Mouse (Mus musculus) neural tube, embryonic 15.5 days (tissue): ENCODE measurements around the gene Uts2r. TPM values are rescaled to one million over a fixed set of nuclear protein-coding genes. Genes with fewer than 3 reads are reported as not detected.
A peak's percentile ranks its signal among the peaks of the same experiment; 100 is the strongest.

Experiments
- ATAC-seq: fragments of 200-750 bp; cut with Nextera tagmentation; 2 replicates; pipeline ENCODE4 v1.8.0; 2017; ENCODE audit warnings: mild to moderate bottlenecking, moderate TSS enrichment, moderate library complexity; ENCODE audit not compliant: low FRiP score
- H3K27ac ChIP-seq: fragments of 300-500 bp; sonication (generic); replicated peaks from 2 replicates; pipeline ENCODE4 v1.5.1; 2015; ENCODE audit warnings: mild to moderate bottlenecking, inconsistent platforms
- H3K27me3 ChIP-seq: fragments of 300-500 bp; sonication (generic); replicated peaks from 2 replicates; pipeline ENCODE4 v1.6.1; 2015; ENCODE audit warnings: inconsistent platforms
- H3K36me3 ChIP-seq: fragments of 300-500 bp; sonication (generic); 2 replicates; pipeline ENCODE4 v1.6.1; 2015; ENCODE audit warnings: inconsistent platforms
- H3K4me1 ChIP-seq: fragments of 300-500 bp; sonication (generic); 2 replicates; pipeline ENCODE4 v1.6.1; 2015; ENCODE audit warnings: inconsistent platforms
- H3K4me2 ChIP-seq: fragments of 300-500 bp; sonication (generic); 2 replicates; pipeline ENCODE4 v1.6.1; 2015; ENCODE audit warnings: inconsistent platforms, mild to moderate bottlenecking, moderate library complexity
- H3K4me3 ChIP-seq: fragments of 300-500 bp; sonication (generic); replicated peaks from 2 replicates; pipeline ENCODE4 v1.5.1; 2015; ENCODE audit warnings: mild to moderate bottlenecking, inconsistent platforms
- H3K9ac ChIP-seq: fragments of 300-500 bp; sonication (generic); replicated peaks from 2 replicates; pipeline ENCODE4 v1.6.1; 2015; ENCODE audit warnings: mild to moderate bottlenecking, inconsistent platforms
- H3K9me3 ChIP-seq: fragments of 300-500 bp; sonication (generic); replicated peaks from 2 replicates; pipeline ENCODE4 v1.6.1; 2016; ENCODE audit warnings: inconsistent platforms
- WGBS: fragments of 180-500 bp; shearing (Covaris S2); methylation state at CpG from one replicate; pipeline ENCODE4 v1.1.7; 2015; ENCODE audit warnings: mixed read lengths; 5-methylcytosine and 5-hydroxymethylcytosine counted together
- polyA plus RNA-seq: library from polyadenylated mRNA; unstranded; fragments of >200 nt; fragmentation: Nextera tagmentation; extraction: Ambion mirVana; gene quantifications from 2 replicates; pipeline ENCODE4 v1.2.1, GENCODE M21; 2015

Uts2r gene
- polyA plus RNA-seq, 1 experiment from 2014 or later, result 0.46 TPM

GRCm38 (mm10) chr11:121129616-121130015 lies 30.5 kb upstream of the Uts2r start:
- 65% methylated on average over 1 of the region's 1 CpGs for WGBS
- H3K27ac ChIP-seq, result no peak overlapping the region
- ATAC-seq, result no peak
- no peaks in the 10 kb centered on the region for H3K36me3 ChIP-seq
- no peak overlapping the region for H3K4me2 ChIP-seq
- H3K9ac ChIP-seq, result no peak overlapping the region
- H3K4me3 ChIP-seq, result no peak overlapping the region
- no peaks in the 10 kb centered on the region for H3K9me3 ChIP-seq
- H3K4me1 ChIP-seq, result no peaks in the 10 kb centered on the region
- H3K27me3 ChIP-seq, result no peaks in the 10 kb centered on the region

GRCm38 (mm10) chr11:121134600-121134999 lies 25.5 kb upstream of the Uts2r start:
- no peak for ATAC-seq
- Histone ChIP-seq H3K27me3 (no peaks in the 10 kb centered on the region), H3K9me3 (no peaks in the 10 kb centered on the region), H3K4me1 (no peaks in the 10 kb centered on the region), H3K27ac (no peak overlapping the region), H3K36me3 (no peaks in the 10 kb centered on the region), H3K9ac (no peak overlapping the region), H3K4me2 (no peak overlapping the region), H3K4me3 (no peak overlapping the region)
- 20% methylated on average over 1 of the region's 1 CpGs for WGBS

GRCm38 (mm10) chr11:121137682-121138081 lies 22.4 kb upstream of the Uts2r start:
- no peaks in the 10 kb centered on the region for H3K27me3 ChIP-seq
- H3K36me3 ChIP-seq, result no peaks in the 10 kb centered on the region
- no peak for ATAC-seq
- no peaks in the 10 kb centered on the region for H3K9me3 ChIP-seq
- WGBS, result 85% methylated on average over 5 of the region's 5 CpGs
- no peak overlapping the region for H3K4me2 ChIP-seq
- no peak overlapping the region for H3K4me3 ChIP-seq
- H3K4me1 ChIP-seq, result no peaks in the 10 kb centered on the region
- no peak overlapping the region for H3K9ac ChIP-seq
- H3K27ac ChIP-seq, result no peak overlapping the region

GRCm38 (mm10) chr11:121138732-121139131 lies 21.3 kb upstream of the Uts2r start:
- Histone ChIP-seq H3K4me3 (no peak overlapping the region), H3K9ac (no peak overlapping the region), H3K9me3 (no peaks in the 10 kb centered on the region), H3K36me3 (no peaks in the 10 kb centered on the region), H3K27me3 (no peaks in the 10 kb centered on the region), H3K4me1 (no peaks in the 10 kb centered on the region), H3K27ac (no peak overlapping the region), H3K4me2 (no peak overlapping the region)
- no peak for ATAC-seq
- 51% methylated on average over 6 of the region's 6 CpGs for whole genome bisulfite sequencing

- H3K9me3 ChIP-seq, result no peaks in the 10 kb centered on the region
- H3K4me1 ChIP-seq, result no peaks in the 10 kb centered on the region
- no peak overlapping the region for H3K4me3 ChIP-seq
- no peak overlapping the region for H3K9ac ChIP-seq
- no peak overlapping the region for H3K27ac ChIP-seq
- 80% methylated on average over 9 of the region's 9 CpGs for WGBS
- no peak overlapping the region for H3K4me2 ChIP-seq
- no peak for ATAC-seq
- H3K36me3 ChIP-seq, result no peaks in the 10 kb centered on the region
- H3K27me3 ChIP-seq, result no peaks in the 10 kb centered on the region
Observed at GRCm38 (mm10) chr11:121143325-121144015, 16.6 kb upstream of the Uts2r start.

GRCm38 (mm10) chr11:121145865-121146264 lies 14.2 kb upstream of the Uts2r start, which contains the start of gene Tex19.1:
Gene Tex19.1 (plus strand): TSS chr11:121146143.
- Histone ChIP-seq H3K4me3 (no peak within 1 kb of the TSS), H3K27ac (no peak within 1 kb of the TSS), H3K36me3 (no peaks in the 10 kb centered on the region), H3K4me1 (no peaks in the 10 kb centered on the region), H3K9ac (no peak within 1 kb of the TSS), H3K27me3 (no peaks in the 10 kb centered on the region), H3K9me3 (no peaks in the 10 kb centered on the region), H3K4me2 (no peak within 1 kb of the TSS)
- no peak for ATAC-seq
- WGBS, result 91% methylated on average over 22 of the region's 22 CpGs

GRCm38 (mm10) chr11:121148193-121148592 lies 11.9 kb upstream of the Uts2r start:
- Histone ChIP-seq H3K27ac (no peak overlapping the region), H3K9ac (no peak overlapping the region), H3K9me3 (no peaks in the 10 kb centered on the region), H3K4me1 (no peaks in the 10 kb centered on the region), H3K4me3 (no peak overlapping the region), H3K27me3 (no peaks in the 10 kb centered on the region), H3K4me2 (no peak overlapping the region), H3K36me3 (no peaks in the 10 kb centered on the region)
- 76% methylated on average over 3 of the region's 3 CpGs for WGBS
- ATAC-seq, result no peak

- 20% methylated on average over 4 of the region's 4 CpGs for WGBS
- peaks cover 35% of the 10 kb centered on the region for H3K27me3 ChIP-seq
- ATAC-seq, result no peak
- no peaks in the 10 kb centered on the region for H3K9me3 ChIP-seq
- no peak overlapping the region for H3K27ac ChIP-seq
- peaks cover 8% of the 10 kb centered on the region for H3K4me1 ChIP-seq
- no peak overlapping the region for H3K4me2 ChIP-seq
- H3K4me3 ChIP-seq, result no peak overlapping the region
- no peaks in the 10 kb centered on the region for H3K36me3 ChIP-seq
- H3K9ac ChIP-seq, result no peak overlapping the region
Observed at GRCm38 (mm10) chr11:121154203-121154602, 5.9 kb upstream of the Uts2r start.

GRCm38 (mm10) chr11:121156411-121156891 lies 3.6 kb upstream of the Uts2r start:
- Histone ChIP-seq H3K4me3 (peak overlapping the region; percentile 42), H3K4me2 (peak overlapping the region; percentile 88), H3K4me1 (peaks cover 8% of the 10 kb centered on the region), H3K27ac (no peak overlapping the region), H3K36me3 (no peaks in the 10 kb centered on the region), H3K9me3 (no peaks in the 10 kb centered on the region), H3K27me3 (peaks cover 35% of the 10 kb centered on the region), H3K9ac (peak overlapping the region; percentile 46)
- no peak for ATAC-seq
- WGBS, result 1% methylated on average over 45 of the region's 45 CpGs

- no peak overlapping the region for H3K9ac ChIP-seq
- no peaks in the 10 kb centered on the region for H3K36me3 ChIP-seq
- 96% methylated on average over 26 of the region's 26 CpGs for WGBS
- no peak overlapping the region for H3K4me3 ChIP-seq
- no peak overlapping the region for H3K4me2 ChIP-seq
- no peaks in the 10 kb centered on the region for H3K9me3 ChIP-seq
- no peak overlapping the region for H3K27ac ChIP-seq
- peaks cover 24% of the 10 kb centered on the region for H3K27me3 ChIP-seq
- ATAC-seq, result no peak
- peaks cover 8% of the 10 kb centered on the region for H3K4me1 ChIP-seq
Observed at GRCm38 (mm10) chr11:121160636-121161346, 720 bp downstream of the Uts2r start.

GRCm38 (mm10) chr11:121163751-121164150 lies 3.7 kb downstream of the Uts2r start:
- Histone ChIP-seq H3K4me2 (no peak overlapping the region), H3K4me1 (no peaks in the 10 kb centered on the region), H3K27ac (no peak overlapping the region), H3K9me3 (no peaks in the 10 kb centered on the region), H3K4me3 (no peak overlapping the region), H3K9ac (no peak overlapping the region), H3K36me3 (no peaks in the 10 kb centered on the region), H3K27me3 (no peaks in the 10 kb centered on the region)
- WGBS, result 86% methylated on average over 4 of the region's 4 CpGs
- ATAC-seq, result no peak

GRCm38 (mm10) chr11:121173203-121173602 lies 13.1 kb downstream of the Uts2r start:
- Histone ChIP-seq H3K4me1 (peaks cover 6% of the 10 kb centered on the region; the same call in 1 of the 2 replicates), H3K27ac (no peak overlapping the region), H3K4me3 (no peak overlapping the region), H3K36me3 (no peaks in the 10 kb centered on the region), H3K9ac (no peak overlapping the region), H3K9me3 (no peaks in the 10 kb centered on the region), H3K4me2 (no peak overlapping the region), H3K27me3 (no peaks in the 10 kb centered on the region)
- WGBS, result 68% methylated on average over 5 of the region's 5 CpGs
- ATAC-seq, result no peak
